Mouse (Mus musculus): ENCODE results near the gene Catspere2. TPM values are rescaled to one million over a fixed set of nuclear protein-coding genes. Genes with fewer than 3 reads are reported as not detected.

Catspere2 gene
- total RNA-seq, 2 experiments from 2014 or later: not detected

DNA sequence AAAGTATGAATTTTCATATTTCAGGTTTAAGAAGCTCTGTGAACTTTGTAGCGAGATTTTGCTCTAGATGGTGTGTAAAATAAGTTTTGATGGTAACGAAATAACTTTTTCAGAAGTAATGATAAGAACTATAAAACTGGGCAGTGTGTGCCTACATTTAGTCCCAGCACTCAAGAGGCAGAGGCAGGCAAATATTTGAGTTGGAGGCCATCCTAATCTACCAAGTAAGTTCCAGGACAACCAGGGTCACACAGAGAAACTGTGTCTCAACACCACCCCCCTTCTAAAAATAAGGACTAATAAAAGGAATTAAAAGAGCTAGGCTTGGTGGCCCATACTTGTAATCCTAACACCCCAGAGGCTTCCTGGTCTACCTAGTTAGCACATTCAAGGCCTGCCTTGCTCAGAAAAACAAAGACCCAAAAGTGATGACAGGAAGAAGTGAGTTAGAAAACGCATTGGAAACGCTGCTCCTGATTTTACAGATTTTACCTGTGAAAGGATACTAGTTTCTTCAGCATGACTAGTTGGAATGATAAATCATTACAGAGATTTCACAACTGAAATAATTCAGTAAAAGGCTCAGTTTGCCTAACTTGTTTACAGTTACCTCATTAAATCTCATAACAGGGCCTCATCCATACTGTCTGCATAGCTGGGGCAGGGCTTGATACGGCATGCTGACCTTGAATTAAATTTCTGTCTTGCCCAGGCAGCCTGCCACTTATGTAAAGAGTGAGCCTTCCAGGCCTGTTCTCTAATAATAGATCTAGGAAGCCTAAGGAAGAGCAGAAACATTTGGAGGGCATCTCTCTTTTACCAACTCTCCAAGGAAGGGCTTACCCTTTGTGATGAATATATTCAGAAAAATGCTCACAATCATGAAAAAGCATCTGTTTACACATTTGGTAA is 236.2 kb downstream of the Catspere2 start:
- no peak for DNase-seq

Other genes starting within 250 kb of the Catspere2 start
- 1 to 10 TPM; 8.4 to 8.8 TPM for gene Adss, start 186.9 kb upstream of the Catspere2 start, total RNA-seq (2021)
- gene Desi2, start 204.0 kb downstream of the Catspere2 start, total RNA-seq (2021): 10 to 100 TPM; 28.7 to 32.2 TPM